Mouse (Mus musculus) stomach, embryonic 15.5 days (tissue): ENCODE data around the gene Foxk1. TPM values are rescaled to one million over a fixed set of nuclear protein-coding genes. Genes with fewer than 3 reads are reported as not detected.
A peak's percentile ranks its signal among the peaks of the same experiment; 100 is the strongest.

Experiments
- ATAC-seq: fragments of 200-750 bp; cut with Nextera tagmentation; 2 replicates; pipeline ENCODE4 v1.8.0; 2017; ENCODE audit warnings: low read depth, moderate number of reproducible peaks, moderate TSS enrichment; ENCODE audit not compliant: insufficient read depth, low FRiP score
- H3K27ac ChIP-seq: fragments of 300-500 bp; sonication (generic); 2 replicates; pipeline ENCODE4 v1.5.1; 2015; ENCODE audit warnings: mild to moderate bottlenecking, inconsistent platforms
- H3K27me3 ChIP-seq: fragments of 300-500 bp; sonication (generic); replicated peaks from 2 replicates; pipeline ENCODE4 v1.6.1; 2015; ENCODE audit warnings: inconsistent platforms
- H3K36me3 ChIP-seq: fragments of 300-500 bp; sonication (generic); 2 replicates; pipeline ENCODE4 v1.6.1; 2015; ENCODE audit warnings: inconsistent platforms
- H3K4me1 ChIP-seq: fragments of 300-500 bp; sonication (generic); 2 replicates; pipeline ENCODE4 v1.6.1; 2015; ENCODE audit warnings: inconsistent platforms
- H3K4me2 ChIP-seq: fragments of 300-500 bp; sonication (generic); 2 replicates; pipeline ENCODE4 v1.6.1; 2015; ENCODE audit warnings: mild to moderate bottlenecking, inconsistent platforms
- H3K4me3 ChIP-seq: fragments of 300-500 bp; sonication (generic); replicated peaks from 2 replicates; pipeline ENCODE4 v1.5.1; 2015; ENCODE audit warnings: inconsistent platforms
- H3K9ac ChIP-seq: fragments of 300-500 bp; sonication (generic); 2 replicates; pipeline ENCODE4 v1.6.1; 2015; ENCODE audit warnings: inconsistent platforms
- H3K9me3 ChIP-seq: fragments of 300-500 bp; sonication (generic); 2 replicates; pipeline ENCODE4 v1.6.1; 2016; ENCODE audit warnings: inconsistent platforms
- WGBS: fragments of 180-500 bp; shearing (Covaris S2); methylation state at CpG from one replicate; pipeline ENCODE4 v1.1.7; 2015; 5-methylcytosine and 5-hydroxymethylcytosine counted together
- polyA plus RNA-seq: library from polyadenylated mRNA; unstranded; fragments of >200 nt; fragmentation: Nextera tagmentation; extraction: Ambion mirVana; gene quantifications from 2 replicates; pipeline ENCODE4 v1.2.1, GENCODE M21; 2015

Foxk1 gene
- polyA plus RNA-seq, result 5.6 and 5.7 TPM in 2 replicates

GRCm38 (mm10) chr5:142400981-142401640 lies at the start of gene Foxk1:
Foxk1 (plus strand) TSS chr5:142401497.
- Histone ChIP-seq H3K36me3 (no peaks in the 10 kb centered on the region), H3K4me2 (peak within 1 kb of the TSS; percentile 89), H3K4me1 (peaks cover 46% of the 10 kb centered on the region), H3K9me3 (no peaks in the 10 kb centered on the region), H3K27ac (peak within 1 kb of the TSS; percentile 81), H3K9ac (peak within 1 kb of the TSS; percentile 78), H3K4me3 (peak within 1 kb of the TSS; percentile 71), H3K27me3 (no peaks in the 10 kb centered on the region)
- ATAC-seq, result peak; percentile 85
- WGBS, result under 1% methylated on average over 58 of the region's 60 CpGs

GRCm38 (mm10) chr5:142352336-142352892 lies 48.9 kb upstream of the Foxk1 start:
- H3K9me3 ChIP-seq, result no peaks in the 10 kb centered on the region

GRCm38 (mm10) chr5:142355144-142355543 lies 46.2 kb upstream of the Foxk1 start:
- Histone ChIP-seq H3K27me3 (no peaks in the 10 kb centered on the region), H3K36me3 (no peaks in the 10 kb centered on the region), H3K9me3 (no peaks in the 10 kb centered on the region), H3K4me3 (no peak overlapping the region), H3K4me1 (no peaks in the 10 kb centered on the region), H3K9ac (no peak overlapping the region), H3K4me2 (no peak overlapping the region), H3K27ac (no peak overlapping the region)
- no peak for ATAC-seq
- WGBS, result 79% methylated on average over 3 of the region's 3 CpGs

More at GRCm38 (mm10) chr5:142352336-142352892, 48.9 kb upstream of the Foxk1 start:
- Histone ChIP-seq H3K4me1 (no peaks in the 10 kb centered on the region), H3K9ac (no peak overlapping the region), H3K36me3 (no peaks in the 10 kb centered on the region), H3K4me3 (no peak overlapping the region), H3K27ac (no peak overlapping the region), H3K27me3 (no peaks in the 10 kb centered on the region), H3K4me2 (no peak overlapping the region)
- WGBS, result 83% methylated on average over 5 of the region's 5 CpGs
- no peak for ATAC-seq

GRCm38 (mm10) chr5:142361166-142361565 lies 40.1 kb upstream of the Foxk1 start:
- no peaks in the 10 kb centered on the region for H3K27me3 ChIP-seq
- no peaks in the 10 kb centered on the region for H3K4me1 ChIP-seq
- ATAC-seq, result no peak
- WGBS, result 55% methylated on average over 5 of the region's 5 CpGs
- no peak overlapping the region for H3K9ac ChIP-seq
- H3K4me2 ChIP-seq, result no peak overlapping the region
- H3K36me3 ChIP-seq, result no peaks in the 10 kb centered on the region
- no peak overlapping the region for H3K27ac ChIP-seq
- H3K4me3 ChIP-seq, result no peak overlapping the region
- no peaks in the 10 kb centered on the region for H3K9me3 ChIP-seq

GRCm38 (mm10) chr5:142362894-142363293 lies 38.4 kb upstream of the Foxk1 start:
- WGBS, result 67% methylated on average over 3 of the region's 3 CpGs

GRCm38 (mm10) chr5:142364095-142364494 lies 37.2 kb upstream of the Foxk1 start:
- H3K4me2 ChIP-seq, result no peak overlapping the region
- no peaks in the 10 kb centered on the region for H3K36me3 ChIP-seq
- no peaks in the 10 kb centered on the region for H3K27me3 ChIP-seq
- H3K9me3 ChIP-seq, result no peaks in the 10 kb centered on the region
- no peak overlapping the region for H3K9ac ChIP-seq
- ATAC-seq, result no peak
- peaks cover 8% of the 10 kb centered on the region; the same call in 1 of the 2 replicates for H3K4me1 ChIP-seq
- no peak overlapping the region for H3K27ac ChIP-seq
- 60% methylated on average over 5 of the region's 5 CpGs for WGBS
- no peak overlapping the region for H3K4me3 ChIP-seq

More at GRCm38 (mm10) chr5:142362894-142363293, 38.4 kb upstream of the Foxk1 start:
- Histone ChIP-seq H3K4me2 (no peak overlapping the region), H3K4me1 (peaks cover 3% of the 10 kb centered on the region; the same call in 1 of the 2 replicates), H3K27ac (no peak overlapping the region), H3K36me3 (no peaks in the 10 kb centered on the region), H3K9me3 (no peaks in the 10 kb centered on the region), H3K9ac (no peak overlapping the region), H3K27me3 (no peaks in the 10 kb centered on the region), H3K4me3 (no peak overlapping the region)
- ATAC-seq, result no peak

GRCm38 (mm10) chr5:142367085-142368081 lies 33.9 kb upstream of the Foxk1 start:
- under 1% methylated on average over 81 of the region's 83 CpGs for WGBS
- peak; percentile 91 for ATAC-seq
- Histone ChIP-seq H3K27me3 (no peaks in the 10 kb centered on the region), H3K4me3 (peak overlapping the region; percentile 70), H3K36me3 (no peaks in the 10 kb centered on the region), H3K9me3 (no peaks in the 10 kb centered on the region), H3K9ac (peak overlapping the region; percentile 60; the same call in 1 of the 2 replicates), H3K4me1 (peaks cover 19% of the 10 kb centered on the region), H3K27ac (peak overlapping the region; percentile 84), H3K4me2 (peak overlapping the region; percentile 77)

GRCm38 (mm10) chr5:142368122-142368521 lies 33.2 kb upstream of the Foxk1 start:
- Histone ChIP-seq H3K9me3 (no peaks in the 10 kb centered on the region), H3K4me2 (peak overlapping the region; percentile 77), H3K4me1 (peaks cover 19% of the 10 kb centered on the region), H3K4me3 (peak overlapping the region; percentile 70), H3K27me3 (no peaks in the 10 kb centered on the region), H3K27ac (peak overlapping the region; percentile 84), H3K36me3 (no peaks in the 10 kb centered on the region), H3K9ac (peak overlapping the region; percentile 60; the same call in 1 of the 2 replicates)
- 51% methylated on average over 5 of the region's 5 CpGs for WGBS
- ATAC-seq, result no peak

- no peaks in the 10 kb centered on the region for H3K27me3 ChIP-seq
- H3K9ac ChIP-seq, result no peak overlapping the region
- peaks cover 19% of the 10 kb centered on the region for H3K4me1 ChIP-seq
- no peak overlapping the region for H3K4me3 ChIP-seq
- H3K9me3 ChIP-seq, result no peaks in the 10 kb centered on the region
- no peak overlapping the region for H3K4me2 ChIP-seq
- 93% methylated on average over 4 of the region's 4 CpGs for WGBS
- no peaks in the 10 kb centered on the region for H3K36me3 ChIP-seq
- no peak overlapping the region for H3K27ac ChIP-seq
- no peak for ATAC-seq
Measured at GRCm38 (mm10) chr5:142370406-142371171, 30.7 kb upstream of the Foxk1 start.

- peaks cover 19% of the 10 kb centered on the region for H3K4me1 ChIP-seq
- H3K9ac ChIP-seq, result no peak overlapping the region
- no peaks in the 10 kb centered on the region for H3K9me3 ChIP-seq
- peak overlapping the region; percentile 75 for H3K27ac ChIP-seq
- H3K4me3 ChIP-seq, result no peak overlapping the region
- no peak for ATAC-seq
- H3K4me2 ChIP-seq, result peak overlapping the region; percentile 33
- 16% methylated on average over 24 of the region's 24 CpGs for WGBS
- H3K27me3 ChIP-seq, result no peaks in the 10 kb centered on the region
- H3K36me3 ChIP-seq, result no peaks in the 10 kb centered on the region
Measured at GRCm38 (mm10) chr5:142371172-142372155, 29.8 kb upstream of the Foxk1 start.
